Mouse (Mus musculus) cortical plate, adult 2 months (tissue): ENCODE measurements around the gene Naip5. TPM values are rescaled to one million over a fixed set of nuclear protein-coding genes. Genes with fewer than 3 reads are reported as not detected.
"Not testable (repeated sequence)": the region's sequence is repeated elsewhere in the genome, so short reads cannot be mapped to it uniquely, and the experiment has no call there.

ENCODE experiments used
- H3K27ac ChIP-seq: fragments of 200-500 bp; 2 replicates; pipeline ENCODE4 v1.5.1; 2012; ENCODE audit warnings: low read length, control low read depth, inconsistent platforms; ENCODE audit not compliant: insufficient read depth
- H3K4me1 ChIP-seq: fragments of 200-500 bp; 2 replicates; pipeline ENCODE4 v1.6.1; 2011; ENCODE audit warnings: low read length; ENCODE audit not compliant: control insufficient read depth, insufficient read depth
- H3K4me3 ChIP-seq: fragments of 200-500 bp; 2 replicates; pipeline ENCODE4 v1.5.1; 2011; ENCODE audit warnings: mild to moderate bottlenecking, low read length, control low read depth; ENCODE audit not compliant: insufficient read depth
- CTCF ChIP-seq: fragments of 200-500 bp; IDR thresholded peaks from 2 replicates; pipeline ENCODE4 v1.5.1; 2011; ENCODE audit warnings: mild to moderate bottlenecking, control low read depth, low read length; ENCODE audit not compliant: insufficient read depth; ENCODE audit errors: extremely low read depth
- POLR2A ChIP-seq: fragments of 200-500 bp; IDR thresholded peaks from 2 replicates; pipeline ENCODE4 v1.6.1; 2011; ENCODE audit warnings: mild to moderate bottlenecking, low read length, control low read depth; ENCODE audit not compliant: insufficient read depth; ENCODE audit errors: extremely low read depth
- polyA plus RNA-seq: library from polyadenylated mRNA; depleted of rRNA; stranded (reverse); fragments of >200 nt; gene quantifications from 2 replicates; pipeline ENCODE4 v1.2.3, GENCODE M21; 2012; rRNA removed

Naip5 gene
- polyA plus RNA-seq, 1 experiment = 0.81 TPM

DNA sequence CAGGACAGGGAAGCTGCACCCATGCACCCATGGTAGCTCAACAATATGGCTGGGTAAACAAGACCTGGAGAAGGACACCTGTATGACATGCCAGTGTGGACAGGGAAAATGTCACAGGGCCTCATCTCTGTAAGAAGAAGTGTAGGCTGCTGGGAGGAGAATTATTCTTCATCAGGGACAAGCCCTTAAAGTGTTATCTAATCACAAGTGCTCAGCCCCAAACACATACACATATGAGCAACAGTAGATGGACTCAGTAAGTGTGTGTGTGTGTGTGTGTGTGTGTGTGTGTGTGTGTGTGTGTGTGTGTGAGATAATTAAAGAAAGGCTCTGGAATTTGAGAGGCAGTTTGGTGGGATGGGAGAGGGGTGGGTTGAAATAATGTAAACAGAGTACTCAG lies 45.3 kb downstream of the Naip5 start:
- H3K27ac ChIP-seq = no peak overlapping the region
- no peak for TF ChIP-seq POLR2A
- TF ChIP-seq CTCF = no peak
- H3K4me1 ChIP-seq = no peaks in the 10 kb centered on the region
- no peak overlapping the region for H3K4me3 ChIP-seq

DNA sequence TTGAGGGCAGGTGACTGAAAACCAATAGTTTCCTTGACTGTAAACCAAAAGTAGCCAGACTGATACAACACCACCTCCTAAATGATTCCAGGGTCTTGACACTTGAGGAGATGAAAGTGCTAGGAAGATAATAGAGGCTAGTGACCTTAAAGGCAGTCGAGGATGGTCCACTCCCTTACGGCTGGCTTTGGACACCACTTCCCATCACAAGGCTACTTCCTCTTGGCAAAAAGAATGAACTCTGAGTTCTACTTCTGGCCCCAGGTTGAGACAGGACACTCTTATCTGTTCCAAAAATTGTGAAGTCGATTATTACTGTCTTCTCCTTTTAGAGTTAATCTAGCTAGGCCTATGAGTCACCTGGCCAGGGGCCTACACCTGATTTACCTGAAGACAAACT lies 50.7 kb downstream of the Naip5 start:
- Histone ChIP-seq H3K4me1 (no peaks in the 10 kb centered on the region), H3K4me3 (no peak overlapping the region), H3K27ac (no peak overlapping the region)
- TF ChIP-seq CTCF (no peak), POLR2A (no peak)

DNA sequence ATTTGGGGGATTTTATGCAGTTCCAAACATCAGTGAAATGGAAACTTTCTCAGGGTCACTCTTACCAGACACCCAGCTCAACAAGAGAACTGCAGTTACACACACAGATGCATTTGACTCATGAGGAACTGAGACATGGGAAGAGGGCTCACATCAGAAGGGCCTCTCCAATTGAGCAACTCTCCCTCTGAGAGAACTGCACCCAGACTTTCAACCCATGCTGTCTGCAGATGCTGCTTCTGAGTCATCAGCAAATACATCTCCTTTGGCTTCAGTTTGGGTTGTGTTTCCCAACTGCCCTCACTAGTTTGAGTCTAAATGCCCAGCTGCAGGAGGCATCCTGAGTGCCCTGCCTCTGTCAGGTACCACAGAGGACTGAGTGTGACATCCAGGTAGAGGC lies 63.0 kb downstream of the Naip5 start:
- not testable (repeated sequence) for H3K27ac ChIP-seq, H3K4me1 ChIP-seq, H3K4me3 ChIP-seq

DNA sequence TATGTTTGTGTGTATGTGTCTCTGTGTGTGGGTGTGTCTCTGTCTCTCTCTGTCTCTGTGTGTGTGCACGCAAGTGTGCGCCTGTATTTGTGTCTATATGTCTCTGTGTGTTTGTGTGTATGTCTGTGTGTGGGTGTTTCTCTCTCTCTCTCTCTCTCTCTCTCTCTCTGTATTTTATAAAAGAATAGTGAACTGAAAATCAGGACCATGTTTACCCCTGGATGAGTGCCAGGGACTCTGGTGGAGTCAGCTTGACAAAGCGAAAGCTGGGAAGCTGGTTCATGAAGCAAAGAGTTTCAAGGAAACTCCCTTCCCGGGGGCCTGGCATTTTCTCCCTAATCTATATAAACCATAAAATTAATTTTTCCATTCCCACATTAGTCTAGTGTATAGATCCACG lies 71.8 kb downstream of the Naip5 start:
- H3K4me1 ChIP-seq, H3K27ac ChIP-seq, H3K4me3 ChIP-seq: not testable (repeated sequence)

DNA sequence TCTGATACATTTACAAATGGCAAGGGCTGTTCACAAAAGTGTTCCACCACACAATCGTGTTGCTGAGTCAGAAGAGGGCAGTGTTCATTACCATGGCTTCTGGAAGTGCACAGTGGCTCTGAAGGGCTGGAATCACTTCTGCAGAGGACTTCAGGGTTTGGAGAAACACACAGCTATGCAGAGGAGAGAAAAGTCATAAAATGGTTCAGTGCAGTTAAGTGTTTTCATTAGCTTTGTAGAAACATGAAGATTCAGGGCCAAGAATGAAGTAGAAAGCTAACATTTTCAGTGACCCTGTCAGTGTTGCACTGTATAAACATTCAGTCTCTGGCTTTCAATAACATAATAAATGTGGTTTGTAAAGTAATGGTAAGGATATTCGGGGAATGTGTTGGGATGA lies 79.7 kb downstream of the Naip5 start:
- H3K4me1 ChIP-seq, H3K27ac ChIP-seq, H3K4me3 ChIP-seq: not testable (repeated sequence)

DNA sequence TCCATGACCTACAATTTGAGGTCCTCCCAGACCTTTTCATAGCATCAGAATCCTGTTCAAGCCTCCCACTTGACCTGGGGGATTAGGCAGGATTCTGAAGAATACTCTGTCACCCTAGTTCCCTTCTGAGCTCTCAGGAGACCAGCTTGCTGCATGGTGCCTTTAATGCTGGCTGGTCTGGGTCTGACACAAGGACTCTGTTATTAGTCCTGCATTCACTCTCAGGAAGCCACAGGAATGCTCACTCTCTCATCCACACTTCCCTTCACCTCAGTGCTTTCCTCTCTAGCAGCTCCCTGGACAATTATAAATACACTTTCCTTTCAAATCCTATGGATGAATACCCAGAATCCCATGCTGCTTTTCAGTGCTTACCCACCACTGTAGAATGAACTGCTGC lies 83.7 kb downstream of the Naip5 start:
- not testable (repeated sequence) for H3K4me3 ChIP-seq, H3K27ac ChIP-seq

More for the DNA sequence above, 83.7 kb downstream of the Naip5 start:
- not testable (repeated sequence) for H3K4me1 ChIP-seq

Other genes starting within 250 kb of the Naip5 start
- 17.5 and 17.6 TPM in 2 replicates for gene Mccc2, start 230.7 kb downstream of the Naip5 start, polyA plus RNA-seq
- 16.5 and 16.8 TPM in 2 replicates for gene Bdp1, start 142.3 kb downstream of the Naip5 start, polyA plus RNA-seq
- gene Serf1, start 138.3 kb downstream of the Naip5 start, polyA plus RNA-seq = 35.9 and 36.9 TPM in 2 replicates
- 33.5 and 41.8 TPM in 2 replicates for gene Smn1, start 121.5 kb downstream of the Naip5 start, polyA plus RNA-seq
- gene Naip2, start 44.2 kb downstream of the Naip5 start, polyA plus RNA-seq = 0.46 and 0.51 TPM in 2 replicates
- 0.51 and 0.61 TPM in 2 replicates for gene Naip6, start 71.4 kb upstream of the Naip5 start, polyA plus RNA-seq
- 0.23 and 0.33 TPM in 2 replicates for gene Naip1, start 206.5 kb upstream of the Naip5 start, polyA plus RNA-seq
- gene Gtf2h2, start 246.3 kb upstream of the Naip5 start, polyA plus RNA-seq = 60.7 and 62.2 TPM in 2 replicates